Mouse (Mus musculus): ENCODE measurements at regions not wholly inside any gene's neighbourhood (a gene's known extent, or its start where the extent isn't known, plus 50 kb on each side); places are given as distances from the start of the nearest gene placed in this dataset.

DNA sequence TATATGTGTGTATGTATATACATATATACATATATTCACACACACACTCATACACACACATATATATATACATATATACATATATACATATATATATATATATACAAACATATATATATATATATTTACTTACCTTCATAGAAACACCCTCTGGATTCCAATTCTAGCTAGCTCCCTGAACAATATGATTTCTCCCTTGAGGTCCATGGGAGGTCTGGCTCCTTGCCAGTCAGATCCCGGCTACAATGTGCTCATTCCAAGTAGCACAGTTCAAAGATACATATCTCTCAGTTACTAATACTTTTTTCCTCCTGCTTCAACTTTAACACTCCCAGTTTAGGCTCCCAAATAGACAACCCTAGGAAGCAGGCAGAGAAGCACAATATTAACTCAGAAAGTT lies 624.8 kb upstream of the Gm19410 start:
- no peak for TF ChIP-seq CTCF (IDR thresholded peaks at IDR 0.05 in 2 of 3, conservative IDR thresholded peaks at IDR 0.05 in 1 of 3; ENCODE audit: control insufficient read depth in 1 of 3, insufficient read depth in 1 of 3, low read depth in 2 of 3, low read length in 3 of 3, poor library complexity in 1 of 3, severe bottlenecking in 1 of 3)
- TF ChIP-seq GATA1 (IDR thresholded peaks at IDR 0.05; ENCODE audit: low read depth, low read length): no peak
- no peak for TF ChIP-seq POLR2A (IDR thresholded peaks at IDR 0.05; ENCODE audit: control insufficient read depth in 1 of 2, insufficient read depth in 1 of 2, low read depth in 1 of 2, low read length in 2 of 2, poor library complexity in 1 of 2)
- no peak for TF ChIP-seq JUND (IDR thresholded peaks at IDR 0.05; ENCODE audit: low read depth, low read length)
- no peak for TF ChIP-seq MAZ (IDR thresholded peaks at IDR 0.05; ENCODE audit: low read depth, low read length)
- no peak for TF ChIP-seq TCF12 (IDR thresholded peaks at IDR 0.05; ENCODE audit: low read depth, low read length)
- TF ChIP-seq POLR2AphosphoS2 (IDR thresholded peaks at IDR 0.05; ENCODE audit: low read length): no peak
- TF ChIP-seq RAD21 (IDR thresholded peaks at IDR 0.05; ENCODE audit: low read depth, low read length): no peak
- no peak for TF ChIP-seq ZKSCAN1 (IDR thresholded peaks at IDR 0.05; ENCODE audit: low read depth, low read length)
